Mouse (Mus musculus) forebrain, postnatal 0 days (tissue): ENCODE data around the gene Omt2b. TPM values are rescaled to one million over a fixed set of nuclear protein-coding genes. Genes with fewer than 3 reads are reported as not detected.
"Not testable (repeated sequence)": the region's sequence is repeated elsewhere in the genome, so short reads cannot be mapped to it uniquely, and the experiment has no call there.

Experiments
- ATAC-seq: fragments of 200-750 bp; cut with Nextera tagmentation; 2 replicates; pipeline ENCODE4 v1.8.0; 2017; ENCODE audit warnings: mild to moderate bottlenecking, moderate library complexity
- DNase-seq: peaks from one replicate; pipeline ENCODE4 v3.0.0-alpha.2; 2015
- H3K27ac ChIP-seq: fragments of 300-500 bp; sonication (generic); 2 replicates; pipeline ENCODE4 v1.5.1; 2014; ENCODE audit warnings: low read depth, mild to moderate bottlenecking, antibody characterized with exemption, low read length, moderate library complexity, mixed read lengths
- H3K27me3 ChIP-seq: fragments of 300-500 bp; sonication (generic); 2 replicates; pipeline ENCODE4 v1.6.1; 2014; ENCODE audit warnings: mild to moderate bottlenecking, low read length, mixed read lengths; ENCODE audit not compliant: insufficient read depth
- H3K36me3 ChIP-seq: fragments of 300-500 bp; sonication (generic); 2 replicates; pipeline ENCODE4 v1.6.1; 2014; ENCODE audit warnings: mild to moderate bottlenecking, moderate library complexity; ENCODE audit not compliant: insufficient read depth
- H3K4me1 ChIP-seq: fragments of 300-500 bp; sonication (generic); 2 replicates; pipeline ENCODE4 v1.6.1; 2014; ENCODE audit warnings: antibody characterized with exemption; ENCODE audit not compliant: insufficient read depth
- H3K4me2 ChIP-seq: fragments of 300-500 bp; sonication (generic); 2 replicates; pipeline ENCODE4 v1.6.1; 2014; ENCODE audit warnings: low read depth, mild to moderate bottlenecking, moderate library complexity
- H3K4me3 ChIP-seq: fragments of 300-500 bp; sonication (generic); 2 replicates; pipeline ENCODE4 v1.5.1; 2014; ENCODE audit warnings: low read depth, low read length, mixed read lengths
- H3K9ac ChIP-seq: fragments of 300-500 bp; sonication (generic); 2 replicates; pipeline ENCODE4 v1.6.1; 2014; ENCODE audit warnings: mild to moderate bottlenecking
- H3K9me3 ChIP-seq: fragments of 300-500 bp; sonication (generic); 2 replicates; pipeline ENCODE4 v1.6.1; 2016; ENCODE audit warnings: low read length
- CTCF ChIP-seq: sonication (generic); IDR thresholded peaks from 2 replicates; pipeline ENCODE4 v1.5.1; 2016; ENCODE audit warnings: antibody characterized with exemption, control low read depth, low read depth
- WGBS: fragments of 180-500 bp; shearing (Covaris S2); extraction: QIAGEN DNeasy Blood & Tissue Kit; methylation state at CpG from one replicate; pipeline ENCODE4 v1.1.7; 2014; 5-methylcytosine and 5-hydroxymethylcytosine counted together
- polyA plus RNA-seq: library from polyadenylated mRNA; unstranded; fragments of >200 nt; fragmentation: Nextera tagmentation; extraction: Ambion mirVana; gene quantifications from 2 replicates; pipeline ENCODE4 v1.2.1, GENCODE M21; 2015
- total RNA-seq: library from RNA; depleted of rRNA; stranded (reverse); fragments of >200 nt; gene quantifications from 2 replicates; pipeline ENCODE4 v1.2.3, GENCODE M21; 2014

Omt2b gene
- total and polyA plus RNA-seq, 2 experiments from 2014 or later, result not detected

DNA sequence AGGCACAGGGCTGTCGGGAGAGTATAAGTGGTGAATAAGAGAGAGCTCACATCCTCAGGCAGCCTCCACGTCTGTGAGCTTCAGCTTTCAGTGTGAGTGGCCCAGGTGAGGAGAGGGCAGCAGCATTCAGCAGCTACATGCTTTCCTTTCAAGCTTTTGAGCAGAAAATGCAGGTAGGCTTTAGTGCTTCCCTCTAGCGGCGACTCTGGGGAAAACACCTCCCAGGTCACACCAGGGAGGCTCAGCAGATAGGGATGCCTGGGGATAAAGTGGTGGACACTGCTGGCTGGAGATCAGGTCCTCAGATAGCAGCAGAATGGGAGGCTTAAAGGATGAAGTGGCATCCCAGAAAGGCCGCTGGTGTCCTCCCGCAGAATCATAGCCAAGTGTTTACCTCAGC lies 31.3 kb upstream of the Omt2b start:
- not testable (repeated sequence) for H3K27me3 ChIP-seq, H3K9me3 ChIP-seq, H3K27ac ChIP-seq, H3K36me3 ChIP-seq, H3K4me1 ChIP-seq, H3K4me2 ChIP-seq, H3K9ac ChIP-seq, H3K4me3 ChIP-seq
- 10% methylated on average over 6 of the region's 6 CpGs for WGBS
- peak; percentile 75 for TF ChIP-seq CTCF
- ATAC-seq (peak; percentile 34; the same call in 1 of the 2 replicates), DNase-seq (peak; percentile 68)

- no peak overlapping the region for H3K4me3 ChIP-seq
- H3K4me1 ChIP-seq, result no peaks in the 10 kb centered on the region
- no peaks in the 10 kb centered on the region for H3K9me3 ChIP-seq
- ATAC-seq (no peak), DNase-seq (no peak)
- H3K4me2 ChIP-seq, result no peak overlapping the region
- H3K36me3 ChIP-seq, result no peaks in the 10 kb centered on the region
- no peak overlapping the region for H3K27ac ChIP-seq
- TF ChIP-seq CTCF, result no peak
- H3K9ac ChIP-seq, result no peak overlapping the region
- no peaks in the 10 kb centered on the region for H3K27me3 ChIP-seq
- 85% methylated on average over 1 of the region's 1 CpGs for WGBS
These were observed 29.2 kb upstream of the Omt2b start for GRCm38 (mm10) chr9:78298232-78298631.

DNA sequence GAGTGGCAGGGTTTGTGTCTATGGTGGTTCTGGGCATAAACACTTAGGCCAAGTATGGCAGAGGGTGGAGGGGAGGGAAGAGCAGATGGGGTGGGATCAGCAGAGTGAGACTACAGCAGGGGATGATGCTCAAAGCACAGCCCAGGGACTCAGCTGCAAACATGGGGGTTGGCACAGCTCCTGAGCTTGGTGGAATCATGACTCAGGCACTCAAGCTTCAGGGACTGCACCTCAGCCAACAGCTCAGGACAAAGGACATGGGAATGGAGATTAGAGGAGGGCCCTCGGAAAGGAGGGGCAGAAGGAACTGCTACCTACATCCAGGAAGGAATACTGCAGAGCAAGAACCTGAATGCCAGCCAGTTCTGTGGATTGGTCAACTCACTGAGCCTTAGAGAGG lies 28.2 kb upstream of the Omt2b start:
- not testable (repeated sequence) for DNase-seq, H3K27ac ChIP-seq, H3K9me3 ChIP-seq, H3K9ac ChIP-seq, H3K4me1 ChIP-seq, H3K27me3 ChIP-seq, ATAC-seq, H3K36me3 ChIP-seq, H3K4me3 ChIP-seq, H3K4me2 ChIP-seq
- WGBS, result 60% methylated on average over 1 of the region's 1 CpGs

GRCm38 (mm10) chr9:78308122-78308521 lies 19.3 kb upstream of the Omt2b start:
- not testable (repeated sequence) for H3K4me3 ChIP-seq
- 68% methylated on average over 3 of the region's 3 CpGs for WGBS

DNA sequence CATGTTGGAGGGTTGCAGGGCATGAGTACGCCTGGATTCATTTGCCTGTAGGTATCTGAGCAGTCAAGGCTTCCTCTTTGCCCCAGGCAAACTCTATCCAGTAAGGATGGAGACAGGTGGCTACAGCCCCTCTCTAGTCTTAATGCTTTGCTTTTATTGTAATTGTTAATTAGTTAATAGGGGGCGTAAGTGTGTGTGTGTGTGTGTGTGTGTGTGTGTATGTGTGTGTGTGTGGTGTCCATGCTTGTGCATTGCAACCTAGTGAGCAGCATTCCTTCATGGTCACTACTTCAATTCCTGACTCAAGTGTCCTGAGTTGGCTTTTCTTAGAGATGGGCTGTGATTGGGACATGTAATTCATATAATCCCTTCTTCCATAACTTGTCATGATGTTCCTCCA lies 12.7 kb upstream of the Omt2b start, which contains the start of gene Omt2a:
Gene Omt2a, minus strand, starts transcription at position 101 of the 400 bp plus-strand sequence.
- H3K9me3 ChIP-seq, result no peaks in the 10 kb centered on the region
- 80% methylated on average over 2 of the region's 2 CpGs for WGBS
- ATAC-seq (no peak), DNase-seq (no peak)
- no peak for TF ChIP-seq CTCF
- no peak within 1 kb of the TSS for H3K4me3 ChIP-seq
- H3K27me3 ChIP-seq, result no peaks in the 10 kb centered on the region
- no peaks in the 10 kb centered on the region for H3K4me1 ChIP-seq
- H3K9ac ChIP-seq, result no peak within 1 kb of the TSS
- H3K27ac ChIP-seq, result no peak within 1 kb of the TSS
- no peaks in the 10 kb centered on the region for H3K36me3 ChIP-seq
- no peak within 1 kb of the TSS for H3K4me2 ChIP-seq

More at GRCm38 (mm10) chr9:78308122-78308521, 19.3 kb upstream of the Omt2b start:
- not testable (repeated sequence) for H3K4me1 ChIP-seq, H3K36me3 ChIP-seq, H3K9me3 ChIP-seq, H3K27me3 ChIP-seq, H3K9ac ChIP-seq, H3K27ac ChIP-seq, ATAC-seq, DNase-seq, H3K4me2 ChIP-seq

- peak; percentile 47 for TF ChIP-seq CTCF
- Histone ChIP-seq H3K36me3 (no peaks in the 10 kb centered on the region), H3K9me3 (no peaks in the 10 kb centered on the region), H3K9ac (no peak overlapping the region), H3K4me3 (no peak overlapping the region), H3K27me3 (no peaks in the 10 kb centered on the region), H3K4me2 (no peak overlapping the region), H3K27ac (no peak overlapping the region), H3K4me1 (no peaks in the 10 kb centered on the region)
- peak; percentile 15 for DNase-seq
- 42% methylated on average over 1 of the region's 1 CpGs for WGBS
- ATAC-seq, result no peak
These were observed 7.9 kb upstream of the Omt2b start for GRCm38 (mm10) chr9:78319499-78319898.

DNA sequence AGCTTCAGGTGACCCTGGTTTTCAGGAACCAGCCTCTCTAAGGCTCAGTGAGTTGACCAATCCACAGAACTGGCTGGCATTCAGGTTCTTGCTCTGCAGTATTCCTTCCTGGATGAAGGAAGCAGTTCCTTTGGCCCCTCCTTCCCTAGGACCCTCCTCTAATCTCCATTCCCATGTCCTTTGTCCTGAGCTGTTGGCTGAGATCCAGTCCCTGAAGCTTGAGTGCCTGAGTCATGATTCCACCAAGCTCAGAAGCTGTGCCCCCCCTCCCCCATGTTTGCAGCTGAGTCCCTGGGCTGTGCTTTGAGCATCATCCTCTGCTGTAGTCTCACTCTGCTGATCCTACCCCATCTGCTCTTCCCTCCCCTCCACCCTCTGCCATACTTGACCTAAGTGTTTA lies 9.7 kb downstream of the Omt2b start:
- DNase-seq, H3K27me3 ChIP-seq, ATAC-seq: not testable (repeated sequence)

DNA sequence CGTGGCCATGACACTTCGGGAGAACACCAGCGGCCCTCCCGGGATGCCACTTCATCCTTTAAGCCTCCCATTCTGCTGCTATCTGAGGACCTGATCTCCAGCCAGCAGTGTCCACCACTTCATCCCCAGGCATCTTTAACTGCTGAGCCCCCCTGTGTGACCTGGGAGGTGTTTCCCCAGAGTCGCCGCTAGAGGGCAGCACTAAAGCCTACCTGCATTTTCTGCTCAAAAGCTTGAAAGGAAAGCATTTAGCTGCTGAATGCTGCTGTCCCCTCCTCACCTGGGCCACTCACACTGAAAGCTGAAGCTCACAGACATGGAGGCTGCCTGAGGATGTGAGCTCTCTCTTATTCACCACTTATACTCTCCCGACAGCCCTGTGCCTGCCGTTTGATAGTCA lies 12.9 kb downstream of the Omt2b start:
- H3K27me3 ChIP-seq, H3K4me1 ChIP-seq, H3K27ac ChIP-seq, H3K4me3 ChIP-seq, H3K9me3 ChIP-seq, H3K36me3 ChIP-seq, H3K9ac ChIP-seq: not testable (repeated sequence)
- ATAC-seq, result peak; percentile 62
- DNase-seq, result peak; percentile 65
- WGBS, result 13% methylated on average over 8 of the region's 8 CpGs
- 0 out of 2 replicates have a peak overlapping the region, but pooled peaks have one; percentile 19 for H3K4me2 ChIP-seq
- peak; percentile 86 for TF ChIP-seq CTCF

More for the DNA sequence above, 9.7 kb downstream of the Omt2b start:
- H3K9me3 ChIP-seq, H3K4me3 ChIP-seq, H3K36me3 ChIP-seq, H3K4me2 ChIP-seq, H3K27ac ChIP-seq, H3K9ac ChIP-seq, H3K4me1 ChIP-seq: not testable (repeated sequence)

GRCm38 (mm10) chr9:78342494-78342893 lies 15.1 kb downstream of the Omt2b start:
- not testable (repeated sequence) for H3K9ac ChIP-seq, DNase-seq, H3K27me3 ChIP-seq, H3K9me3 ChIP-seq, H3K36me3 ChIP-seq, H3K4me2 ChIP-seq, ATAC-seq, H3K27ac ChIP-seq, H3K4me3 ChIP-seq, H3K4me1 ChIP-seq
- WGBS, result 87% methylated on average over 4 of the region's 4 CpGs

DNA sequence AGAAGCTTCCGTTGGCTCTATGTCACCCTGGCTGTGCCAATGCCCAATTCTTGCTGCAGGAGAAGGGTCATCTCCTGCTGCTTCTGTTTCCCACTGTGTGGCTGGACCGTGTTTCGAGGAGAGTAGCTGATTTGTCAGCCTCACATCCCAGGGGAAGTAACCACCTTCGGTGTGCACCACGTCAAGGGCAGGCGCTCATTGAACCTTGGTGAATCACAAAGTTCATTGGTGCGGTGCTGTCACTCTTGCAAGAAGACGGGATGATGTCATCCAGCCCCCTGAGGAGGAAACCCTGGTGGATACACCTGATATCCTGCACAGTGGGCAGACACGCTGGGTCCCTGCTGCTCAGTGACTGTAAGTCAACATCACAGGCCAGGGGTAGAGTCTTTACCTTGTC lies 15.7 kb downstream of the Omt2b start:
- H3K36me3 ChIP-seq, H3K4me1 ChIP-seq, H3K4me2 ChIP-seq, H3K9me3 ChIP-seq, DNase-seq, H3K9ac ChIP-seq, H3K27ac ChIP-seq, H3K4me3 ChIP-seq, H3K27me3 ChIP-seq, ATAC-seq: not testable (repeated sequence)
- WGBS, result 90% methylated on average over 9 of the region's 9 CpGs

DNA sequence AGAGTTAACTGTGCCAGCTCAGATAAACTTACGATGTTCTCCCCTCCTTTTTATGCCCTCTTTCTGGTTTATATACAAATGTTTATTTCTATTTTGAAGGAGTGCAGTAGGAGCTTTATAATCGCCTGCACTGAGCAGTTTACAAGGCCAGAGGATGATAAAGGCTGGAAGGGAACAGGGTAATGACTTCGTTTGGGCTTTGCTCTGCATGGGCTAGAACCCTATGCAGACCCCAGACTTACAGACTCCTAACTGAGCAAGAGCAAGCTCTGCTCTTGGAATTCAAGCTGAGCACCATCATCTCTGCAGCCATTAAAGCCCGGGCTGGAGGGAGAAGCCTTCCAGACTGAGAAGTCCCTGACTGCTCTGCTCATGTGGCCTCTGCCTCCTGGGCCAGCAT lies 17.8 kb downstream of the Omt2b start:
- H3K4me1 ChIP-seq, result not testable (repeated sequence)

More for the DNA sequence above, 17.8 kb downstream of the Omt2b start:
- DNase-seq, H3K27me3 ChIP-seq, ATAC-seq, H3K9ac ChIP-seq, H3K27ac ChIP-seq, H3K9me3 ChIP-seq, H3K4me3 ChIP-seq, H3K4me2 ChIP-seq, H3K36me3 ChIP-seq: not testable (repeated sequence)
- WGBS, result 76% methylated on average over 3 of the region's 4 CpGs
